Mouse (Mus musculus) bone marrow, adult 2 months (tissue): ENCODE results near the gene Zfp2.

ENCODE experiments used
- CTCF ChIP-seq: fragments of 200-500 bp; IDR thresholded peaks from 2 replicates; pipeline ENCODE4 v1.5.1; 2011; ENCODE audit warnings: low read length, control low read depth; ENCODE audit not compliant: control insufficient read depth, insufficient read depth
- POLR2A ChIP-seq: fragments of 200-500 bp; IDR thresholded peaks from 2 replicates; pipeline ENCODE4 v1.6.1; 2011; ENCODE audit warnings: low read depth, mild to moderate bottlenecking, control low read depth, low read length, borderline replicate concordance; ENCODE audit not compliant: control insufficient read depth

DNA sequence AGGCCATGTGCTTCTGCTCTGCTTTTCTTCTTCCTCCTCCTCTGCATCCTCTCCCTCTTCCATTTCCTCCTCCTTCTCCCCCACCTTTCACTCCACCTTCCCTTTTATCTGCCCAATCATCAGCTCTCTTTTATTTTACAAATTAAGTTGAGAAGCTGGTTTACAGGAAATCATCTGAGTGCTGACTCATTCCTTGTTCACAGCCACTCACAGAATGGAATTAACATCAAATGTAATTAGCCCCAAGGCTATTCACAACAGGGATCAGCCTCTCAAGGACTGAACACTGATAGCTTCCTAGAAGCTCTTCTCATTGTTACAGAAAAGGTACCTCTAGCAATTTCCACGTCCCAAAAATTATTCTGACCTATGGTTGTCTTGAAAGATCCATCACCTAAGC is 18.6 kb downstream of the Zfp2 start:
- TF ChIP-seq CTCF (no peak), POLR2A (no peak)
